Mouse (Mus musculus): Measurements from ENCODE around the gene Lyz2. TPM values are rescaled to one million over a fixed set of nuclear protein-coding genes. Genes with fewer than 3 reads are reported as not detected.
"Not testable (repeated sequence)": the region's sequence is repeated elsewhere in the genome, so short reads cannot be mapped to it uniquely, and the experiment has no call there.

The Lyz2 gene
- polyA plus RNA-seq, 1 experiment from 2014 or later = 115 TPM

DNA sequence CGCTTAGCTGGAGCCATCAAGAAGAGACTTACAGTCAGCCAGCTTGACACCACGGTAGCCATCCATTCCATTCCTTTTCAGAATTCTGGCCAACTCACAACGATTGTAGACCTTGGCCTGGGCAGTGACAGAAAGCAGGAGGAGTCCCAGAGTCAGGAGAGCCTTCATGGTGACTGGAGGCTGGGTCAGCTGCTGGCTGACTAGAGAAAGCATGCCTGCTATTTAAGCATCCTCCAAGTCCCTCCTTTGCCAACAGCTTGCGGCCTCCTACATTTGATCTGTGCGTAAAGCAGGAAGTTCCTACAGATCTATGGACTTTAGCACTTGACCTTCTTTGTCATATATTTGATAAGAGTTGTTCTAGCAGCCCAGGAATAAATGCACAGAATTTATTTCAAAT, 10.6 kb upstream of the Lyz2 start, which contains the start of gene Lyz1:
Lyz1 (minus strand) TSS at position 198 of the 400 bp plus-strand sequence.
- H3K4me1 ChIP-seq = no peaks in the 10 kb centered on the region
- ATAC-seq = no peak
- H3K4me3 ChIP-seq = no peak within 1 kb of the TSS
- no peak within 1 kb of the TSS for H3K4me2 ChIP-seq
- 57% methylated on average over 5 of the region's 5 CpGs for WGBS (ENCODE audit: insufficient replicate concordance)
- H3K27me3 ChIP-seq (replicated peaks) = no peaks in the 10 kb centered on the region; the same call in 1 of the 2 replicates
- no peaks in the 10 kb centered on the region for H3K9me3 ChIP-seq (replicated peaks)
- H3K9ac ChIP-seq = no peak within 1 kb of the TSS
- H3K36me3 ChIP-seq = no peaks in the 10 kb centered on the region
- no peak within 1 kb of the TSS for H3K27ac ChIP-seq

DNA sequence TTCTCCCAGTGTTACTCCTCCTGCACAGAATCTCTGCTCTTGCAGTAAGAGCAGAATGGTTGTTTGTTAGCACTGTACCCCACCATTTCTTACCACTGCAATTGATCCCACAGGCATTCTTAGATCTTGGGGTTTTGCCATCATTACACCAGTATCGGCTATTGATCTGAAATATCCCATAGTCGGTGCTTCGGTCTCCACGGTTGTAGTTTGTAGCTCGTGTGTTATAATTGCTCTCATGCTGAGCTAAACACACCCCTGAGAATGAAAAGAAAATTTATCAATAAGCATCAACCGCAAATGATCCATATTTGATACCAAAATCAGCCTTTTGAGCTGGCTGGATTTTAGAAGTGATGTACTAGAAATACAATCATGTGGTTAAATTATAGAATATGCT, 8.8 kb upstream of the Lyz2 start:
- WGBS (ENCODE audit: insufficient replicate concordance) = 75% methylated on average over 6 of the region's 6 CpGs
- H3K36me3 ChIP-seq; H3K9ac ChIP-seq; H3K27me3 ChIP-seq (replicated peaks); H3K27ac ChIP-seq; H3K4me3 ChIP-seq; H3K4me2 ChIP-seq; H3K9me3 ChIP-seq (replicated peaks); ATAC-seq; H3K4me1 ChIP-seq: not testable (repeated sequence)

GRCm38 (mm10) chr10:117290046-117290870, 8.1 kb upstream of the Lyz2 start:
- no peak for ATAC-seq
- Histone ChIP-seq H3K9ac (no peak overlapping the region), H3K36me3 (no peaks in the 10 kb centered on the region), H3K9me3 (replicated peaks) (no peaks in the 10 kb centered on the region), H3K27me3 (replicated peaks) (no peaks in the 10 kb centered on the region; the same call in 1 of the 2 replicates), H3K4me2 (no peak overlapping the region), H3K4me3 (no peak overlapping the region), H3K4me1 (no peaks in the 10 kb centered on the region), H3K27ac (no peak overlapping the region)
- 40% methylated on average over 6 of the region's 6 CpGs for WGBS (ENCODE audit: insufficient replicate concordance)

GRCm38 (mm10) chr10:117289034-117289505, 6.9 kb upstream of the Lyz2 start:
- H3K4me1 ChIP-seq; H3K9ac ChIP-seq; H3K27me3 ChIP-seq (replicated peaks); ATAC-seq; H3K4me3 ChIP-seq; H3K27ac ChIP-seq; H3K9me3 ChIP-seq (replicated peaks); H3K36me3 ChIP-seq; H3K4me2 ChIP-seq: not testable (repeated sequence)
- 68% methylated on average over 5 of the region's 5 CpGs for WGBS (ENCODE audit: insufficient replicate concordance)

DNA sequence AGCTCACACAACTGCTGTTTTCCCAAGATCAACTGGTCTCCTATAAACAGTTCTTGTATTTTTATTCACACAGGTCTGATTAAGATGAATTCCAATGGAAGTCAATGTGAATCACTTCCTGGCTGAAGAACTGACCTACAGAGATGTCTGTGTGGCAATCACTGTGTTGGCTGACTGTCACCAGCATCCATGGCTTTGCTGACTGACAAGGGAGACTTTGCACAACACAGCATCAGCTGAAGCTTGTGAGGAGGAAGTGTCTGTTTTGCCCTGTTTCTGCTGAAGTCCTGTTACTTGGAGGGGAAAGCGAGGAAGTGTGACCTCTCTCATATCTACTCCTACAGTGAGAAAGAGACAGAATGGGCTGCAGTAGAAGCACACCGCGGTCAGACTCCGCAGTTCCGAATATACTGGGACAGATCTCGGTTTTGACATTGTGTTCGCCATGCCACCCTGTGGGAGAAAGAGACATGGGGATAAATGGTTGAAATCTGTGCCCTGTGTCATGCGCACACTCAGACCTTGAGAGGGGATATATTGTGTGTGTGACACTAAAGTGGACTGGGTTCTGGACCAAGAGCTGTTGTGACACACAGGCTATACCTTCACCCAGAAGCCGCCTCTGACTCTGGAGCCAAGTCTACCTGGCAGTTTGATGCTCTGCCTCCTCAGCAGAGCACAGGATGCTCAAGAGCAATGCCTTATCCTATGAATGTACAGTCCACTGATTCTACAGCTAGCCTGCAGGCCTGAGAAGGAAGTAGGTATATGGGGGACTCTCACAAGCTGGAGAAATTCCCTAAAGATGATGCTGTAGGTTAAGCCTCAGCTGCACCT, 6.3 kb upstream of the Lyz2 start:
- WGBS (ENCODE audit: insufficient replicate concordance) = 71% methylated on average over 9 of the region's 9 CpGs
- no peaks in the 10 kb centered on the region for H3K9me3 ChIP-seq (replicated peaks)
- no peak for ATAC-seq
- H3K27me3 ChIP-seq (replicated peaks) = no peaks in the 10 kb centered on the region; the same call in 1 of the 2 replicates
- no peak overlapping the region for H3K4me3 ChIP-seq
- H3K4me1 ChIP-seq = no peaks in the 10 kb centered on the region
- no peaks in the 10 kb centered on the region for H3K36me3 ChIP-seq
- no peak overlapping the region for H3K4me2 ChIP-seq
- H3K9ac ChIP-seq = no peak overlapping the region
- no peak overlapping the region for H3K27ac ChIP-seq

DNA sequence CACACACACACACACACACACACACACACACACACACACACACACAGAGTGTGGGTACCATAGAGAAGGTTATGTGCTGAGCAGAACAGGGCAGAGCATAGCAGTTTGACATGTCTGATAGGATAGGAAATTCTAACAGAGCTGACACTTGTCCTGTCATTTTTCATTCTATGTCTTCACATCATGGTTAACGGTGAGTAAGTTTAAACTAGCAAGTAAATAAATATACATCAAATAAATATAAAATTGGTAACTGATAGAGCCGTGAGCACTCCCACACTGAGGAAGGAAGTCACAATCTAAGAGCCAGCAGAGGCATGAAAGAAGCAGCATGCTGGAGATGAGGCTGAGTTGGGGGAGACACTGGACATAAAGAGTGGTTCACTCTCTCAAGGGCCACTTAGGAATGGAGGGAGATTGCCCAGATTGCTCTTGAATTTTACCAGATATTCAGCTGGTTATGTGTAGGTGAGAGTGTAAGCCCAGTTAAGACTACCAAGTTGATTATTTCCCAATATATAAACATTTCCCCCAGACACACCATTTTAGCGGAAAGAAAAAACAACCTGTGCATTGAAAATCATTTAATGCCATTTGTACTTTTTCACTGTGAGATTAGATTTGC, 5.2 kb upstream of the Lyz2 start:
- Histone ChIP-seq H3K27me3 (replicated peaks) (no peaks in the 10 kb centered on the region; the same call in 1 of the 2 replicates), H3K27ac (no peak overlapping the region), H3K4me2 (no peak overlapping the region), H3K4me1 (no peaks in the 10 kb centered on the region), H3K9me3 (replicated peaks) (no peaks in the 10 kb centered on the region), H3K4me3 (no peak overlapping the region), H3K9ac (no peak overlapping the region), H3K36me3 (no peaks in the 10 kb centered on the region)
- 58% methylated on average over 3 of the region's 3 CpGs for WGBS (ENCODE audit: insufficient replicate concordance)
- no peak for ATAC-seq

DNA sequence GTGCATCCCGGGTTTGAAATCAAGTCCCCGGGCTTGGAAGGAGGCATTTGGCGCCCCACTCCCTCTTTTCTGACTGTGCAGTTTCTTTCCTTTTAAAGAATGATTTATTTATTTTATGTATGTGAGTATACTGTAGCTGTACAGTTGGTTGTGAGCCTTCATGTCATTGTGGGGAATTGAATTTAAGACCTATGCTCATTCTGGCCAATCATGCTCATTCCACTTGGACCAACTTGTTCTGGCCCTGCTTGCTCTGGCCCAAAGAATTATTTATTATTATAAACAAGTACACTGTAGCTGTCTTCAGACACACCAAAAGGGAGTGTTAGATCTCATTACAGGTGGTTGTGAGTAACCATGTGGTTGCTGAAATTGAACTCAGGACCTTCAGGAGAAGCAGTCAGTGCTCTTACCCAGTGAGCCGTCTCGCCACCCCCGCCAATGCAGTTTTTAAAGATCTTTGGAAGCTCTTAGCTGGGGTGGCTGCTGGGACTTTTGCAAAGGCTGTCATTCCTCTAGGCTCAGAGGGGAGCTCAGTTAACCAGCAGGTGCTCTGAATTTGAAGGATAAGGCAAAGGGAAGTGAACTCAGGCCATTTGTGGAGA, 4.3 kb upstream of the Lyz2 start:
- H3K27ac ChIP-seq = no peak overlapping the region
- ATAC-seq = no peak
- no peak overlapping the region for H3K4me3 ChIP-seq
- H3K36me3 ChIP-seq = no peaks in the 10 kb centered on the region
- no peak overlapping the region for H3K4me2 ChIP-seq
- no peak overlapping the region for H3K9ac ChIP-seq
- no peaks in the 10 kb centered on the region; the same call in 1 of the 2 replicates for H3K27me3 ChIP-seq (replicated peaks)
- no peaks in the 10 kb centered on the region for H3K9me3 ChIP-seq (replicated peaks)
- no peaks in the 10 kb centered on the region for H3K4me1 ChIP-seq
- 76% methylated on average over 6 of the region's 6 CpGs for WGBS (ENCODE audit: insufficient replicate concordance)

GRCm38 (mm10) chr10:117285584-117285983, 3.5 kb upstream of the Lyz2 start:
- not testable (repeated sequence) for ATAC-seq; H3K9ac ChIP-seq; H3K4me2 ChIP-seq; H3K4me3 ChIP-seq; H3K36me3 ChIP-seq; H3K4me1 ChIP-seq; H3K9me3 ChIP-seq (replicated peaks); H3K27ac ChIP-seq; H3K27me3 ChIP-seq (replicated peaks)
- 70% methylated on average over 3 of the region's 7 CpGs for WGBS (ENCODE audit: insufficient replicate concordance)

DNA sequence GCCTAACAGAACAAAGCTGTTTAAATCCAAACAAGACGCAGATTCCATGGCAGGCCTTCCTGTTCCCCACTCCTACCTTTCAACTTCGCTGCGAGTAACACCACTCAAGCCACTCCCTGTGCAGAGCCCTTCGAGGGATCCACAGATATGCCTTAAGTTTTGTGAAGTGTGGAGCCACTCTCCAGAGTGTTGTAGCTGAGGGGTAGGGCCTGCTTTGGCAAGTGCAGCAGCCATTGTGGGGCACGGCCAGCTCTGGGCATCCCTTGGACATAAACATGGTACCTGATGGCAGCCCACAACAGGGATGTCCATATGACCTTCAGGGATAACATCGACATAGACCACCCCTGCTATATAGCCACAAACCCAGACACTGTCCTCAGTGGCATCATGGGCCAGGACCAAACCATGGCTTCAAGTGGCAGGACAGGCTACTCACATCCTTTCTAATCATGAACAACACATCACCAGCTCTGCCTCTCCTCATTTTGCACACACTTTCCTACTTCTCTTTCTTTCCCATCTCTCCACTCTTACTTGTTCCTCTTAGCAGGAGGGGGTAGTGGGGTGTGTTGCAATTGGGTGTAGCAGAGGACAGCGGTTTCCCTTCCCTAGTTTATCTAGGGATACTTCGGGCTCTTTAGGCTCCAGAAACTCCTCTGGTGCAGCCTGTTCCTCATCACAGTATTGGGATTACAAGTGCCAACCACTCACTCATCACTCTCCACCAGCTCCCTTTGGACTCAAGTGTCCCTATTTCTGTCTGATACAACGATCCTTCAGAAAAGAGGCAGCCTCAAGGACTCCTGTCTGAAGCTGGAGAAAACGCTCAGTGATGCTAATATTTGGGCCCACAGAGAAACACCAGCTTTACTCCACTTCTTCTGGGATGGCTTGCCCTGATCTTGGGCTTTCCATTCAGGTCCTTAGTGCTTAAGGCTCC, 2.7 kb upstream of the Lyz2 start:
- WGBS (ENCODE audit: insufficient replicate concordance) = 65% methylated on average over 10 of the region's 10 CpGs
- Histone ChIP-seq H3K4me3 (no peak overlapping the region), H3K27ac (no peak overlapping the region)

GRCm38 (mm10) chr10:117283871-117284577, 1.9 kb upstream of the Lyz2 start:
- no peaks in the 10 kb centered on the region for H3K9me3 ChIP-seq (replicated peaks)
- H3K9ac ChIP-seq = no peak overlapping the region
- 55% methylated on average over 7 of the region's 7 CpGs for WGBS (ENCODE audit: insufficient replicate concordance)
- no peak overlapping the region for H3K27ac ChIP-seq
- H3K4me1 ChIP-seq = no peaks in the 10 kb centered on the region
- no peak for ATAC-seq
- H3K36me3 ChIP-seq = no peaks in the 10 kb centered on the region
- H3K4me2 ChIP-seq = no peak overlapping the region
- no peak overlapping the region for H3K4me3 ChIP-seq
- no peaks in the 10 kb centered on the region for H3K27me3 ChIP-seq (replicated peaks)

More for the DNA sequence above, 2.7 kb upstream of the Lyz2 start:
- ATAC-seq = no peak
- H3K4me1 ChIP-seq = no peaks in the 10 kb centered on the region
- H3K9me3 ChIP-seq (replicated peaks) = no peaks in the 10 kb centered on the region
- H3K9ac ChIP-seq = no peak overlapping the region
- H3K27me3 ChIP-seq (replicated peaks) = no peaks in the 10 kb centered on the region
- H3K36me3 ChIP-seq = no peaks in the 10 kb centered on the region
- no peak overlapping the region for H3K4me2 ChIP-seq
